Mouse (Mus musculus) kidney, postnatal 14 days (tissue): ENCODE measurements around the gene 9330159F19Rik.

Experiments
- DNase-seq: peaks from one replicate; pipeline ENCODE4 v3.0.0; 2022; ENCODE audit warnings: mixed read lengths

Gene 9330159F19Rik

GRCm38 (mm10) chr10:29211453-29211852, at the start of gene 9330159F19Rik:
9330159F19Rik (plus strand) TSS chr10:29211606.
- peak; percentile 14 for DNase-seq

DNA sequence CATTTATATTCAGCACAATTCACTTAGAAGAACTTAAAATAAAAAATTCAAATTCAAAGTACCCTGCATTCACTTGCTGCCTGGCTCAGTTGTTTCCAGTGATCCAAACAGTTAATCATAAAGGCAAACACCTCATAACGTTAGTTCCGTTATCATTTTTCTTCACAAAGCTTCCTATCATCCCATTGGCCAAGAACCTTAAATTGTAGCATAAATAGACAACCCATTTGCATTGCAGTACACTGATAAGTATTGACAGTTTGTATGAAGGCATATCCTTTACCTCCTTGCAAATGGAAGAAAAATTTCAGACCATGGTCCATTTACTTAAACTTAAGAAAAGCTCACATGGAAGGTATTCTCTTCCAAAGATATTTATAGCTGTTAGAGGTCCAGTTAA, 49.7 kb upstream of the 9330159F19Rik start:
- DNase-seq = no peak

DNA sequence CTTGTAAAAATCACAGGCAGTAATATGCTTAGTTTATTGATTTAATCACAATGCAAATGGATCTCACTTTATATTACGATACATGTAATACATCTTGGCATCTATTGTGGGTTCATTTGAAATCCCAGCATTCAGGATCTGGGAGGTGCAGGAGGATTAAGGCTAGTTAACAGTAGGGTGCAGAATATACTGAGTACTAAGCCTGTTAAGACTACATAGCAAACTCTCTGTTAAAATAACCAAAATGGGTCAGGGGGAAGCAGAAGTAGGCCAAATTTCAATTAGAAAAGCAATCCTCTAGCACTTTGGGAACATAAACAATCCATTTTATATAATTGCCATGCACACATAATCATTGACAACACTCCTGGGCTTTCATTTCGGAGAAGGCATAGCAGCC, 37.6 kb upstream of the 9330159F19Rik start:
- DNase-seq = no peak

DNA sequence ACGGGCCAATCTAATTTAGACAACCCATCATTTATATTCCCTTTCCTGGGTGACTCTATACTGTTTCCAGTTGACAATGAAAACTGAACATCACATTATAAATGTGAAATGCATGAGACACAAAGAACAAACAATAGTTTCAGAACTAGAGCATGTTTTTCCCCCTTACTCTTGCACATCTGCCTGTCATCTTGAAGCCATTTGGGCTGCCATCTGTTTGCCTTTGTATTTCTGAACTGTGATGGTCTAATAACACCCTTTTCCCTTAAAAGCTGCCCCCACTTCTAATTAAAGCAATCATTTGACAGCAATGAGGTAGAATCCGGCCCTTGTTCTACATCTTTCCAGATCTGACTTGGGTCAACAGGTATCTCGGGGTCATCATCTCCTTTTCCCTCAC, 35.8 kb upstream of the 9330159F19Rik start:
- DNase-seq = no peak

GRCm38 (mm10) chr10:29176881-29177280, 34.5 kb upstream of the 9330159F19Rik start:
- DNase-seq = no peak

DNA sequence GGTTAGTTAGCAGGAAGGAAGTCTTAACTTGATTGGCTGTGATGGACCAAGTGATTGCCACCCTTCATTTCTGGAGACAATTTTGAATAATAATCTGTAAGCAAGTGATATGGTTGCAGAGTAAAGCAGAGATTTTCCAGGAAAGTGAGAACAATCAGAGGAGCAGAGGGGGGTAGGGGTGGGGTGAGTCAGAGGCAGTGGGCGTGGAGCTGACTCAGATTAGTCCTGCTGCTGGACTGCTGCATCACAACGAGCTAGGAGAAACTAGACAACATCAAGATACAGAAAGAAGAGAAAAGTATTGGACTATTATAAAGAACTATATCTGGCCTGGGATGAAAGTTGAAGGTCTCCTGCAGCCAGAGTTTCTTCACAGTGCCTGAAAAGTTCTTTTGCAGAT, 33.4 kb upstream of the 9330159F19Rik start:
- DNase-seq = no peak

- no peak for DNase-seq
Measured at GRCm38 (mm10) chr10:29180210-29180609, 31.2 kb upstream of the 9330159F19Rik start.

DNA sequence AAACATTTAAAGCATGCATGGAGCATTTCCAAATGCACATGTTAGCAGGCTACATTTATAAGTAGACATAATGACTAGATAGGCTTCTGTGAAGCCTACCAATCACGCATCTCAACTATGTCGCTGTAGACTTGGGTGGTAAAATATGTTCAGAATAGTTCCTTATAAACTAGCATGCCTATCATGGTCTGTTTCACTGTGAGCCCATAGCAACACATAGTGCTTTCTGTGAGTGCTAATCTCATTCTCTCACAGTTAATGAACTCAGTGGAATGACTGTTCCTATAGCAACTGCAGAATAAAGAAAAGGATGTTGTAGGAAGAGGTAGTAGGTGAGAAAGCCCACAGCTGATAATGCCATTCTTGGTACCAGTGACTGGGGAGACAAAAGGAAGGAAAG, 30.4 kb upstream of the 9330159F19Rik start:
- DNase-seq = no peak

DNA sequence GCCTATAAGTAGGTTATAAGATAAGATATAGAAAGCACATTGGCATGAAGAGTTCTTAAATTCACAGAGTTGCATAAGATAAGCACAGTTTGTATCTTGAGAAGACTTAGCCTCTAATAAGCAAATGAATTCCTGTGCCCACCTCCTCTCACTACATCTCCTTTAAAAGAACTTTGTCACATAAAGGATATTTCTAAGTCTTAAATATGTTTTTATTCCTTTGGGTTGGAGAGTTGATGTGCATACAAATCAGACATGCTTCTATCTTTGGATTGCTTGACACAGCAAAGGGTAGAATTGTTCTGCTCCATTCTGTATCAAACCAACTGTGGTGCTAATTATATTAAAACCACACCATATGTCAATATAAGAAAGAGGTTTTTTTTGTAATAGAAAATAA, 17.6 kb upstream of the 9330159F19Rik start:
- DNase-seq = no peak

GRCm38 (mm10) chr10:29196811-29197210, 14.6 kb upstream of the 9330159F19Rik start:
- no peak for DNase-seq

- DNase-seq = no peak
Measured at GRCm38 (mm10) chr10:29198642-29199041, 12.8 kb upstream of the 9330159F19Rik start, which contains the start of gene Gm49353. Gm49353 (plus strand) TSS chr10:29198954.

DNA sequence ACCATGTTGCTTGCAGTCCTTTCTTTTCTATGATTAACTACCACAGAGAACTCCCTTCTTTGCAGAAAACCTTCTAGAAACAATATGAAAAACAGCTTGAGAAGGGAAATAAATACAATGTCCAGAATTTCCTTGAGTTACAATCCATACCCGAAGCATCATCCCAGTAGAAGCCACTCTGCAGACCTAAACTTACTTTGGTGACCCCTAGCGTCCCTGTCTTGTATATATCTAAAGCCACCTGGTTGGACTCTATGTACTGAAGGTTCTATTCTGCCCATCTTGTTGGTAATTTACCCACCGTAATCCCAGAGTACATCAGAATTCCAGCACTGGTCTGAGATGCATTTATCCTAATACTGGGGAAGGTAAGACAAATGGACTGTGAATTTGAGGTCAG, 11.6 kb upstream of the 9330159F19Rik start:
- no peak for DNase-seq

GRCm38 (mm10) chr10:29200609-29201008, 10.8 kb upstream of the 9330159F19Rik start:
- DNase-seq = no peak

- DNase-seq = peak; percentile 24
Measured at GRCm38 (mm10) chr10:29206730-29207129, 4.7 kb upstream of the 9330159F19Rik start.

DNA sequence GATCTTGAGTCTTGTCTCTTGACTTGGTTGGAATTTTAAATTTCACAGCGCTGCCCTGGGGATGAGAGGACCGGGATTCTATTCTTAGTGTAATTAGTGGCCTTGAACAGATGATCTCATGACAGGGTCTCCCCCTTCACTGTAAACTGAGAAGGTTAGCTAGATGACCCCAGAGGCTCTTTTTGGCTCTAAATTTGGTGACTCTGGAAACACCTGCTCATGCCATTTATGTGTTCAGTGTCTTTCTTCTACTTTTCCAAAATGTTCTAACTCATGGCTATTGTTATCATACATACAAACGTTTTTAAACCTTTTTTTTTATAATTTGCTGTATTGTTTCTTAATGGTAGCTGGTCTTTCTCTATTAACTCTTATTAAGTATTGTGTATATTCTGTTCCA, 2.7 kb upstream of the 9330159F19Rik start:
- no peak for DNase-seq

- DNase-seq = no peak
Measured at GRCm38 (mm10) chr10:29213534-29214100, 2.2 kb downstream of the 9330159F19Rik start.

GRCm38 (mm10) chr10:29216957-29217356, 5.6 kb downstream of the 9330159F19Rik start:
- no peak for DNase-seq

DNA sequence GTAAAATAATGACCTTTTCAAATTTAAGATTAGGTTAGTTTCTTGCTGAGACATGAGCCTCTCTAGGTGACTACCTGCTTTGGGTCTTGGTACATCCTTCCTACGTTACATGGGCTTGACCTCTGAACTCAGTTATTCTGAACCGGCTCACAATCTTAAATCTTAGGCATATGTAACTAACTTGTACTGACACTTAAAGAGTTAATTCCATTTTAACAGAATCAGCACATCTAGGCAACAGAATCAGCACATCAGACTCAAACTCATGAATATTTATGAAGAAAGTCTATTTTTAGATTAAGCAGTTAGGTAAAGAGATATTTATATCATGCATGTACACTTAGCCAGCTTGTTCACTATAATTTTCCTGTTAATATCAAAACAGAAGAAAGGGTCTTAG, 6.0 kb downstream of the 9330159F19Rik start:
- no peak for DNase-seq

- no peak for DNase-seq
Measured at GRCm38 (mm10) chr10:29225329-29225728, 13.9 kb downstream of the 9330159F19Rik start.

DNA sequence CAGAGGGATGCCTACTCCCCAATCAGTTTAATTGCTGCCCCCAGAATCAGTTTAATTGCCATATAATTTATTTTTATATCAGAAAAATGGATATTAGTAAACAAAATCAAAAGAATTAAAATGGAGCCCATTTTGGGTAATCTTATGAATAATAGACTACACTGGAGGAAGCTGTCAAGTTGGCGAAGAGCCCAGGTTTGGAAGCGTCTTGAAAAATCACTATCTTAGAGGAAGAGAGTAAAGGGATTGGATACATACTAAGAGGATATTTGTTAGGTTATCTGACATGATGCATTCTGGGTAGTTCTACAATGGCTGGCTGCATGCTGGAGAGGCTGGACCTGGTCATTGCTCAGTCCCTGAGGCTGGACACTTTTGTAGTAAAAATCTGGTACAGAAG, 19.8 kb downstream of the 9330159F19Rik start:
- DNase-seq = no peak
